Mouse (Mus musculus) cortical plate, adult 2 months (tissue): ENCODE data around the gene Chst8.

Source experiments
- CTCF ChIP-seq: fragments of 200-500 bp; IDR thresholded peaks from 2 replicates; pipeline ENCODE4 v1.5.1; 2011; ENCODE audit warnings: mild to moderate bottlenecking, control low read depth, low read length; ENCODE audit not compliant: insufficient read depth; ENCODE audit errors: extremely low read depth
- POLR2A ChIP-seq: fragments of 200-500 bp; IDR thresholded peaks from 2 replicates; pipeline ENCODE4 v1.6.1; 2011; ENCODE audit warnings: mild to moderate bottlenecking, low read length, control low read depth; ENCODE audit not compliant: insufficient read depth; ENCODE audit errors: extremely low read depth

DNA sequence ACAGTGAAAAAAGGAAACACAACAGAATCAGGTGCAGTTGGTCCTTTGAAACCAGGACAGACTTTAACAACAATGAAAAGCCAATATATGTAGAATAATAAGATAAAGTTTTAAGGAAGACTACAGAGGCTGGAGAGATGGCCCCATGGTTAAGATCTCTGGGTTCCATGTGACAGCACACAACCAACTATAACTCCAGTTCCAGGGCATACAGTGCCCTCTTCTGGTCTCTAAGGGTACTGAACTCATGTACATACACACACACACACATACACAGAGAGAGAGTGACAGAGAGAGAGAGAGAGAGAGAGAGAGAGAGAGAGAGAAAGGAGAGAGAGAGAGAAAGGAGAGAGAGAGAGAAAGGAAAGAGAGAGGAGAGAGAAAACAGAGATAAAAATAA lies 25.3 kb downstream of the Chst8 start:
- no peak for TF ChIP-seq CTCF
- TF ChIP-seq POLR2A: no peak
